Mouse (Mus musculus) common myeloid progenitor, adult 5-6 weeks (primary cell): ENCODE data around the gene Gm26558. TPM values are rescaled to one million over a fixed set of nuclear protein-coding genes. Genes with fewer than 3 reads are reported as not detected.

Experiments
- total RNA-seq: library from RNA; stranded (forward); fragments of 200-1000, 187-1606 nt; gene quantifications from 2 replicates; pipeline ENCODE4 v1.2.3, GENCODE M21; 2017

Gene Gm26558
- total RNA-seq, 1 experiment from 2014 or later: not detected

Other genes starting within 250 kb of the Gm26558 start
- not detected in 2 replicates for gene Sp5, start 187.2 kb downstream of the Gm26558 start, total RNA-seq
- not detected in 2 replicates for gene Erich2, start 153.3 kb downstream of the Gm26558 start, total RNA-seq
- not detected in 2 replicates for gene Gad1, start 109.0 kb downstream of the Gm26558 start, total RNA-seq
- 44.0 and 53.1 TPM in 2 replicates for gene Gorasp2, start 532 bp downstream of the Gm26558 start, total RNA-seq
- 88.6 and 89.8 TPM in 2 replicates for gene Tlk1, start 163.6 kb upstream of the Gm26558 start, total RNA-seq